Mouse (Mus musculus): ENCODE measurements around the gene Tmem210.

- no peak for TF ChIP-seq CTCF (IDR thresholded peaks at IDR 0.05; ENCODE audit: low read depth)
- TF ChIP-seq EP300 (IDR thresholded peaks at IDR 0.05; ENCODE audit: low read depth): no peak
Measured at GRCm38 (mm10) chr2:25333569-25333968, 45.6 kb downstream of the Tmem210 start.
